Mouse (Mus musculus) cerebellum, adult 2 months (tissue): ENCODE measurements around the gene Hnf1b. TPM values are rescaled to one million over a fixed set of nuclear protein-coding genes. Genes with fewer than 3 reads are reported as not detected.

ENCODE experiments used
- DNase-seq, 2 experiments: peaks; one replicate each; pipeline ENCODE4 v3.0.0; 2021
- H3K27ac ChIP-seq: fragments of 200-500 bp; 2 replicates; pipeline ENCODE4 v1.5.1; 2012; ENCODE audit warnings: low read length, control low read depth, inconsistent platforms; ENCODE audit not compliant: insufficient read depth
- H3K27me3 ChIP-seq: fragments of 200-500 bp; 2 replicates; pipeline ENCODE4 v1.6.1; 2012; ENCODE audit warnings: inconsistent platforms, mild to moderate bottlenecking, low read length, moderate library complexity; ENCODE audit not compliant: control insufficient read depth, insufficient read depth
- H3K4me1 ChIP-seq: fragments of 200-500 bp; 2 replicates; pipeline ENCODE4 v1.6.1; 2011; ENCODE audit warnings: low read length; ENCODE audit not compliant: control insufficient read depth, insufficient read depth
- H3K4me3 ChIP-seq: fragments of 200-500 bp; replicated peaks from 2 replicates; pipeline ENCODE3; 2011; ENCODE audit warnings: mild to moderate bottlenecking, low read depth, low read length, control low read depth; ENCODE audit not compliant: insufficient read depth
- CTCF ChIP-seq: fragments of 200-500 bp; IDR thresholded peaks from 2 replicates; pipeline ENCODE4 v1.5.1; 2011; ENCODE audit warnings: low read depth, mild to moderate bottlenecking, control low read depth, low read length, moderate library complexity, borderline replicate concordance; ENCODE audit not compliant: insufficient read depth
- POLR2A ChIP-seq: fragments of 200-500 bp; IDR thresholded peaks from 2 replicates; pipeline ENCODE4 v1.6.1; 2011; ENCODE audit warnings: low read length, control low read depth, borderline replicate concordance; ENCODE audit not compliant: insufficient read depth
- WGBS: fragments of 180-500 bp; shearing (Covaris S2); methylation state at CpG from one replicate; pipeline ENCODE4 v1.1.7; 2018; 5-methylcytosine and 5-hydroxymethylcytosine counted together
- polyA plus RNA-seq: library from polyadenylated mRNA; depleted of rRNA; stranded (reverse); fragments of >200 nt; gene quantifications from 2 replicates; pipeline ENCODE4 v1.2.3, GENCODE M21; 2012

Hnf1b gene
- polyA plus RNA-seq, 1 experiment: 0.20 TPM

GRCm38 (mm10) chr11:83891366-83891765 is 41.5 kb downstream of the Hnf1b start:
- H3K27ac ChIP-seq: no peak overlapping the region
- no peak for DNase-seq
- no peaks in the 10 kb centered on the region for H3K4me1 ChIP-seq
- H3K4me3 ChIP-seq: no peak overlapping the region
- TF ChIP-seq CTCF (no peak), POLR2A (no peak)
- H3K27me3 ChIP-seq: no peaks in the 10 kb centered on the region
- 46% methylated on average over 6 of the region's 6 CpGs for WGBS

DNA sequence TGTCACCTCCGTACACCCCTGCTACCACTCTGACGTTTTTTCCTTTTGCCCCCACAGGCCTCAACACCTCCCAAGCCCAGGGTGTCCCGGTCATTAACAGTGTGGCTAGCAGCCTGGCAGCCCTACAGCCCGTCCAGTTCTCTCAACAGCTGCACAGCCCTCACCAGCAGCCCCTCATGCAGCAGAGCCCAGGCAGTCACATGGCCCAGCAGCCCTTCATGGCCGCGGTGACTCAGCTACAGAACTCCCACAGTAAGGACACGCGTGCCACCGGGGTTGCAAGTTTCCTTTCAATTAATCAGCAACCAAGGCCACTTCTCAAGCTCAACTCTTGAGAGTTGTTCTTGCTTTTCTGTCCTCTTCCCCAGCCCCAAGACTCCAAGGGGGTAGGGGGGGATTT is 43.5 kb downstream of the Hnf1b start:
- WGBS: 70% methylated on average over 9 of the region's 9 CpGs
- Histone ChIP-seq H3K4me3 (no peak overlapping the region), H3K27ac (no peak overlapping the region), H3K4me1 (no peaks in the 10 kb centered on the region), H3K27me3 (no peaks in the 10 kb centered on the region)
- TF ChIP-seq CTCF (no peak), POLR2A (no peak)
- DNase-seq: no peak

GRCm38 (mm10) chr11:83896430-83897410 is 46.9 kb downstream of the Hnf1b start:
- H3K27me3 ChIP-seq: no peaks in the 10 kb centered on the region
- no peak overlapping the region for H3K4me3 ChIP-seq
- H3K4me1 ChIP-seq: no peaks in the 10 kb centered on the region
- H3K27ac ChIP-seq: no peak overlapping the region
- TF ChIP-seq POLR2A: no peak
- TF ChIP-seq CTCF: no peak
- DNase-seq: no peak
- WGBS: 76% methylated on average over 16 of the region's 16 CpGs

GRCm38 (mm10) chr11:83897569-83897968 is 47.7 kb downstream of the Hnf1b start:
- H3K4me3 ChIP-seq: no peak overlapping the region
- TF ChIP-seq CTCF (no peak), POLR2A (no peak)
- H3K4me1 ChIP-seq: no peaks in the 10 kb centered on the region

GRCm38 (mm10) chr11:83902812-83903211 is 52.9 kb downstream of the Hnf1b start:
- DNase-seq: no peak
- TF ChIP-seq POLR2A (no peak), CTCF (no peak)
- H3K4me1 ChIP-seq: no peaks in the 10 kb centered on the region
- H3K4me3 ChIP-seq: no peak overlapping the region
- WGBS: 94% methylated on average over 3 of the region's 3 CpGs
- H3K27me3 ChIP-seq: no peaks in the 10 kb centered on the region
- H3K27ac ChIP-seq: no peak overlapping the region

More at GRCm38 (mm10) chr11:83897569-83897968, 47.7 kb downstream of the Hnf1b start:
- 81% methylated on average over 7 of the region's 7 CpGs for WGBS
- Histone ChIP-seq H3K27me3 (no peaks in the 10 kb centered on the region), H3K27ac (no peak overlapping the region)
- DNase-seq: no peak

DNA sequence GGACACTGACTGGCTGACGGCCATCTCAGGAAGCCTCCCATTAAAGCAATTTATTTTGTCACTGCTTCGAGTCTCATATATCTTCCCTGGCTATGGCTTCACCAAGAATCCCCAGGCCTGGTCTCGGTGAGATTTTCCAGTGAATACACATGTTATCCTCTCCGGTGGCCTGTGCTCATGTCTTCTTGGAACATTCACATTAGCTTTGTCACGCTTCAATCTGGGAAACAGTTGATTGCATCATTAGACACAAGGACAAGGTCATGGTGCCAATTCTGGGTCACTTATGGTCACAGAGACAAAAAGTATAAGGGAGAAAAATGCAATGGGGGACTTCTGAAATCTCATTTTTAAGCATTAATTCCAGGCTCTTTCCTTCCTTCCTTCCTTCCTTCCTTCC is 55.9 kb downstream of the Hnf1b start:
- TF ChIP-seq CTCF: no peak
- no peak for TF ChIP-seq POLR2A
- no peaks in the 10 kb centered on the region for H3K27me3 ChIP-seq
- H3K4me1 ChIP-seq: no peaks in the 10 kb centered on the region
- WGBS: 40% methylated on average over 5 of the region's 5 CpGs
- no peak overlapping the region for H3K27ac ChIP-seq
- no peak for DNase-seq
- no peak overlapping the region for H3K4me3 ChIP-seq

- TF ChIP-seq CTCF (no peak), POLR2A (no peak)
- no peak overlapping the region for H3K4me3 ChIP-seq
- WGBS: 32% methylated on average over 7 of the region's 7 CpGs
These were observed 58.5 kb downstream of the Hnf1b start for GRCm38 (mm10) chr11:83908376-83908775.

DNA sequence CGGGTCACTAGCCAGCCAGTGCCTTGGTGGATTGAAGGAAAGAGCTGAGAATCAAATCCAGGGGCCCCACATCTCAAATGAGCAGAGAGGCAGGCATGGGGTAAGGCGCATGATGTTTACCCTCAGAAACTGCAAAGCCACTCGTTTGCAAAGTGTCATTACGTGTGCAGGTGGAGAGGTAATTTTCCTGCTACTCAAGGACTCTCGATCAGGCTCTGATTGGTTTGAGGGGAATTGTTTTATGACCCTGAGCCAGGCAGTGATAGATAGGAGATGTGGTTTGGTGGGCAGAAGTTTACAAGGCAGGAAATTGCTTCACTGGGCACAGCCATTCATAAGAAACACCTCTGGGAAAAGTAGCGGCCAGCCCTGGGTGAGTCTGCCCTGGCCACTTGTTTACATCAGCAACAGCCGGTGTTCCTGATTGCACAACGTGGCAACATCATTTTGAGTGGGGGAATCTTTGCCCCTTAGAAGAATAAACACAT is 64.0 kb downstream of the Hnf1b start:
- 75% methylated on average over 8 of the region's 8 CpGs for WGBS
- Histone ChIP-seq H3K27me3 (no peaks in the 10 kb centered on the region), H3K4me1 (no peaks in the 10 kb centered on the region), H3K4me3 (no peak overlapping the region), H3K27ac (no peak overlapping the region)
- no peak for DNase-seq
- TF ChIP-seq CTCF (no peak), POLR2A (no peak)

More at GRCm38 (mm10) chr11:83908376-83908775, 58.5 kb downstream of the Hnf1b start:
- Histone ChIP-seq H3K27ac (no peak overlapping the region), H3K4me1 (no peaks in the 10 kb centered on the region), H3K27me3 (no peaks in the 10 kb centered on the region)
- DNase-seq: no peak
